Mouse (Mus musculus) frontal cortex, postnatal 25 days (tissue): ENCODE measurements around the gene Hdac1.

Source experiments
- DNase-seq, 2 experiments: peaks; one replicate each; pipeline ENCODE4 v3.0.0; 2022; ENCODE audit warnings: low spot score in 2 of 2

Gene Hdac1

DNA sequence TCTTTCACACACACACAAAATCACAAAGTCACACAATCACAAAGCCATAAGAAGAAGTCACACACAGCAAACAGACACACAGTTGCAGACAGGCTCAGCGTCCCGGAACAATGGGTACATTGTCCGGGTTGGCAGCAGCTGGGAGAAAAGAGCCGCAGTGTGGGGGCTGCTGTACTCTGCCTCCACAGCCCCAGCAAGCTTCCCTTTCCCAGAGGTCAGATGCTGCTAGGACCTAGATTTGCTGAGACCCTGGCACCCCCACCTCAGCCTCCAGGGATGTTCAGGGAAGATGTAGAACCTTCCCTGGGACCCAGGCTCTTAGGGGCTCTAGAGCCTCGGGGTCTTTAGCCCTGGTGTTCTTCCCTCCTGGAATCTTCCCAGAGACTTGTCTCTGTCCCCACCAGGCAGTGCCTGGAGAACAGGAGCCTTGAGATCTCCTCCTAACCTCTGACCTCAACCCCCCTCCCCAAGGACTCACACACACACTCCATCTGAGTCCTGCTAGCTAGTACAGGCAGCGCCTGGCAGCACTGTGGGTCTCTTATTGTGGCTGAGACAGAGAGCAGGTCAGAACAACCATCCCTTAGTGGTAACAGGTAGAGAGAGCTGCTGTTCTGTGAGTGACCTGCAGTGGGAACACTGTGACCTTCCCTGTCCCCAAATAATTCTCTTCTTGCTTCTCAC lies 31.0 kb downstream of the Hdac1 start:
- no peak for DNase-seq

GRCm38 (mm10) chr4:129510723-129511412 lies 31.6 kb downstream of the Hdac1 start:
- no peak for DNase-seq

- DNase-seq, result no peak
These were observed 32.9 kb downstream of the Hdac1 start for GRCm38 (mm10) chr4:129509650-129510049.

- no peak for DNase-seq
These were observed 33.5 kb downstream of the Hdac1 start for GRCm38 (mm10) chr4:129508834-129509600.

DNA sequence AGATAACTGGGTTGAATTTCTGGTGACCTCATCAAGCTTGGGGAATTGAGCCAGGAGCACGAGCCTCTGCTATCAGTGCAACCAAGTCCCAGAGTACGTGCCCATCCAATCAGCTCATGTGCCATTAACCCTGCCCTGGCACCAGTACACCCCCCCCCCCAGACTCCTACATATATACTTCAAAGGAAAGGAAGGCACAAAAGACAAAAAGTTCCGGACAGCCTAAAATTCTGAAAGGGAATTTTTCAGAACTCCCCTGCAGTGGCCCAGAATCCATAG lies 34.3 kb downstream of the Hdac1 start:
- no peak for DNase-seq

DNA sequence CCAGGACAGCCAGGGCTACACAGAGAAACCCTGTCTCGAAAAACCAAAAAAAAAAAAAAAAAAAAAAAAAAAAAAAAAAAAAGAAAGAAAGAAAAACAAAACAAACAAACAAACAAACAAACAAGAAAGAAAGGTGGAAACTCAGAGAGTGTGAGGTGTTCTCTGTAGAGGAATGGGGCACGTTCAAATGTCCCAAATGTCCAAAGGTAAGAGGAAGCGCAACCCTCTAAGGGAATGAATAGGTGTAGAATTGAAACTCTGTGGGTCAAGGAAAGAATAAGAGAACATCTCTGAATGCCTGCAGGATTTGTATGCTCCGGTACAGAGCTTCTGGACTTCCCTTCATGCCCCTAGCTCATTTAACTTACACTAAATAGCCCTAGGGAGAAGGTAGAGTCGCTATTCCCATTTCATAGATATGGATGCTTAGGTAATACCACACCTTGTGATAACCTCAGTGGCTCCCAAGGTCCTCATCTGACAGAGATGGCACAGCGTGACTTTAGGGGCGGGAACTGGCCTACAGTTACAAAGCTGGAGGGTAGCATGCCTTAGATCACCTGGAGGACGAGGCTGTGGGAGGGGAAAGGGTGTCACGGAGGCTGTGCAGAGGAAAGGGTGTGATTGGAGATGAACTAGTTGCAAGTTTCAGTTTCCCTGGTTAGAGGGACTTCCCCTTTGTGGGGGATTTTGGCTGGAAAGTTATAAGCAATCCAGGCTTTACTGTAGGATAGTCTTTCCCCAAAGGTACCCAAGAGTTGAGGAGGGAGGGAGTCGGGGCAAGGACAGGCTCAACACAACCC lies 34.9 kb downstream of the Hdac1 start:
- no peak for DNase-seq

DNA sequence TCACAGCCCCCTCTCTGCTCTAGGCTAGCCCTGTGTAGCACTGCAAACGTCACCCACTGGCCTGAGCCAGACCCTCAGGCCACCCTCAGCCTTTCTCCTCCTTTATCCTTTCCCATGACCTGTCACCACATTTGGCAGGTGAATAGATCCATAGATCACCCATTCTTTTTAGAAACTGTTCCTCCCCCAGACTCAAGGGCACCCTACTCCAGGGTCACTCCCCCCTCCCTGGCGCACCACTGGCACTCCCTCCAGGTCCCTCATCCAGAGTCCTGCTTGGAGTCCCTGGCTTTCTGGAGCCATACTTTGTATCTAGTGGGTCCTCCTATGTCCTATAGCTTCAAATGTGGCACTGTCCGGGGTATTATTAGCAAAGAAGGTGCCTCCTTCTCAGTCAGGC lies 37.0 kb downstream of the Hdac1 start:
- DNase-seq, result no peak

DNA sequence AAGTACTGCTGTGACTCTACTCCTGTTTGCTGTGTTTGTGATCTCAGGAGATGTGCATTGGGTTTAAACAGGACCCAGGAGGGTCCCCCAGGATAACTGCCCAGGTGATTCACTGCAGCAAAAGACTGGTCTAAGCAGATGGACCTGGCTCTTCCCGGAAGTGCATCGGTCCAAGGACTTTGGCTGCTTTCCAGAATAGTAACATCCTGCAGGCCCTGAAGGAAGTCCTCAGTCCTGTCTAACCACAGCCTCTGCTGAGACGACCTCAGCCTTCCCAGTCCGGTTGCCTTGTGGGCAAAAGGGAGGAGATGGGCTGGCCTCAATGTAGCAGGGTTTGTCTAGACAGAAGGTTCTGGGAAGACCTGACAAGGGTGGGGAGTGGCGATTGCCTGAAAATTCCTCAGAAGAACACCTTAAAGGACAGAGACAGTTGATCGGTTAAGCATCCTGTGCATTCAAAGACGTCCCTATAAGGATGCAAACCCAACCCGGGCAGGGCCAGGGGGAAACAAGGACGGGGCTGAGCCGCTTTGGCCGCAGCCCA lies 39.5 kb downstream of the Hdac1 start:
- no peak for DNase-seq

GRCm38 (mm10) chr4:129502327-129502888 lies 40.1 kb downstream of the Hdac1 start:
- DNase-seq, result no peak

DNA sequence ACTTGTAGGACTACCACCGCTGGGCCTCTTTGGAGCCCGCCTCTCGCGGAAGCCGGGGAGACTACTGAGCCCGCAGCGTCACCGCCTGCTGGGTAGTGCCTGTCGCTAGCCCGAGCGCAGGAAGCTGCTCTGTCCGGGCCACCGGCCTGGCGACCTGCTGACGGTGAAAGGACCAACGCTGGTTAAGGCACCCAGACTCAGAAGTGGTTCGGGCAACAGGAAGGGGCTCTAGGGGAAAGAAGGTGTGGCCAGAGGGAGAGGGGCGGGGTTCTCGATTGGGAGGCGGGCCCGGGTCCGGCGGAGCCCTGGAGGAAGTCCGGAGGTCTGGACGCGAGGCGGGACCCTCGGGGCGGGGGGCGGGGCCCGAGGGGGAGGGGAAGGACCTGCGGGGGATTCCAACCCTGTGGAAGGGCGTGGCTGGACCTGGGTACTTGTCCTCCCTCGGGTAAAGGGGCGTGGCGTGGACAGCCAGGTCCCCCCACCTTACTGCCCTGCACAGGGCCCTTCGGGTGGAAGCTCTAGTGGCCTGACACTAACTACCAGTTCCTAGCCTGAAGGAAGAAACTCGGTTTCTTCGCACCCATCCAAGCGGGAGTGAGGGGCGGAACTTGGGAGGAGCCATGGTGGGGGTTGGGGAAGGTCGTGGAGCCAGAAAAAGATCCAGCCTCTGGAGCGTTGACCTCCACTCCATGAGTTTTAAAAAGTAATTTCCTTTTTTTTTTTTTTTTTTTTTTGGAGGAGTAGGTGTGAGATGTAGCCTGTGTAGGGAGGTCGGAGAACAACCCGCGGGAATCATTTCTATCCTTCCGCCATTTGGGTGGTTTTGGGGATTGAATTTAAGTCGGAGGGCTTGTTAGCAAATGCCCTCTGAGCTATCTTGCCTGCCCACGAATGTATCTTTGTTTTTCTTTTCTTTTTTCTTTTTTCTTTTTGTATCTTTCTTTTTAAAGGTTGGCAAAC lies 41.6 kb downstream of the Hdac1 start:
- peak; percentile 40 to 49 for DNase-seq

- no peak for DNase-seq
These were observed 42.5 kb downstream of the Hdac1 start for GRCm38 (mm10) chr4:129500017-129500416.

GRCm38 (mm10) chr4:129498941-129499340 lies 43.6 kb downstream of the Hdac1 start:
- DNase-seq, result no peak

GRCm38 (mm10) chr4:129496631-129497030 lies 45.9 kb downstream of the Hdac1 start:
- DNase-seq, result no peak

DNA sequence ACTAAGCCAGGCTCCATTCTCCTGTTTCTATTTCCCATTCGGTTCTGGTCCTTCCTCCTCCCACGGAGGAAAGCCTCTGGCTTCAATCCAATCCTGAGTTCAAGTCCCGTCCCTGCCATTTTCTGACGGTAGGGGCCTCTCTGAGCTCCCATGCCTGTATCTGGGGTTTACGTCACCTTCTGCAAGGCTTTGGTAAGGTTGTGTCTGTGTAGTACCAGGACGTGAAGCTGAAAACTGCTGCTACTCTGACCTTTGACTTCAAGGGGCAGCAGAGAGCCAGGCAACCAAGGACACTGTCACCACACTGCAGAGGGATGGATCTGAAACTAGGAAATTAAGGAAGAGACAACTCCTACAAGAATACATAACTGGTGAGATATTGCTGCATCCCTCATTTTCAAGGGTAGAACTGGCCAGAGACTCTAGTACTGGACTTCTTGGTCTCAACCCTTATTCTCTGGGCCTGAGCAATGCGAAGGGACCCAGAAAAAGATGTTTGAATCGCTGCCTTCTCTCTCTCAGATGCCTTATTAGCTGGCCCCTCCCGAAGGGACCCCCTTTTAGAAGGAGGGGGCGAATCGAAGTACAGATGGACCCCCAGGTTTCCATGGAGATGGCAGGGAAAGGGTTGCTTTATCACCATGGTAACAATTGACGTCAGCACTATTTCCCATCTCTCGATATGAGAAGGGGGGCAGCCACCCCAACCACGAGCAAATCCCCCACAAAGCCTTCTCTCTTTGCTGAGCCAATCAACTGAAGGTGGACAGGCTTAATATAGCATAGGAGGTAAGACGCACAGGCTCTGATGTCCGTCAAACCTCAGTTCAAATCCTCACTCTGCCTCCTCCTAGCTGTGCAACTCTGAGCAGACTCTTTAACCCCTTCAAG lies 46.6 kb downstream of the Hdac1 start:
- peak in 1 of 2 experiments; percentile 23 for DNase-seq

GRCm38 (mm10) chr4:129494681-129495080 lies 47.8 kb downstream of the Hdac1 start:
- DNase-seq, result no peak

- no peak for DNase-seq
These were observed 51.3 kb downstream of the Hdac1 start, which contains the start of the genes Tssk3 and Fam229a for GRCm38 (mm10) chr4:129490972-129491880. Gene Tssk3, minus strand, starts transcription at chr4:129491022. Gene Fam229a, plus strand, starts transcription at chr4:129491190.

GRCm38 (mm10) chr4:129481090-129481489 lies 61.4 kb downstream of the Hdac1 start:
- DNase-seq, result no peak

DNA sequence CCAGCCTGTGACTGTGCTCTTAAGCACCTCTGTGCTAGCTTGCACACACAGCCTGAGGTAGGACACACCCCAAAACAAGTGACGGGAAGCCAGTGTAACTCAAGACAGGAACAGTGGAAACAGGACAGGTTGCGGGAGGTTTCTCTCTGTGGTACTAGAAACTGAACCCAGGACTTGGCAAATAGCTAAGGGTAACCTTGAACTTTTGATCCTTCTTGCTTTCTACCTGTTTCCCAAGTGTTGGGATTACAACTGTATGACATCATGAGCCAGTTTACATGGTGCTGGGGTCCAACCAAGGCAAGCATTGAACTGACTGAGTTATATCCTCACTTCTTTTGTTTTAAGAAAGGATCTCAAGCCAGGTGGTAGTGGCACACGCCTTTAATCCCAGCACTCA lies 62.6 kb downstream of the Hdac1 start:
- DNase-seq, result no peak
